Mouse (Mus musculus): ENCODE data around the gene Smagp.
"Not testable (repeated sequence)": the region's sequence is repeated elsewhere in the genome, so short reads cannot be mapped to it uniquely, and the experiment has no call there.

The Smagp gene

DNA sequence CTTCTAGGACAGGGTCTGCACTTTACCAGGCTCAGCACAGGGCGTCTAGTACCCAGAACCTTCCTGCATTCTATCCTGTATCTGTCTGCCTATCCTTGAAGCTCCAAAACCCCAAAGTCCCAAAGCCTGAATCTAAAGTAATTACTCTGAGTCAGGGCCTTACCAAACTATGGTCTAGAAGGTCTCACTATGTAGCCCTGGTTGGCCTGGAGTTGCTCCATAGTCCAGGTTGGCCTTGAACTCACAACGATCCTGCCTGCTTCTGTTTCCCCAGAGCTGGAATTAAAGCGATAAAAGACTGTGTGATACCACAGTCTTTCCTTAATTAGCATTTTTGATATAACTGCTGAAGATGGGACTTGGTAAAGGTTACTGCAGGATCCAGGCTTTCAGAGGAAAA is 12.3 kb downstream of the Smagp start:
- DNase-seq = no peak

GRCm38 (mm10) chr15:100623754-100624153 is 13.0 kb downstream of the Smagp start:
- DNase-seq = no peak

DNA sequence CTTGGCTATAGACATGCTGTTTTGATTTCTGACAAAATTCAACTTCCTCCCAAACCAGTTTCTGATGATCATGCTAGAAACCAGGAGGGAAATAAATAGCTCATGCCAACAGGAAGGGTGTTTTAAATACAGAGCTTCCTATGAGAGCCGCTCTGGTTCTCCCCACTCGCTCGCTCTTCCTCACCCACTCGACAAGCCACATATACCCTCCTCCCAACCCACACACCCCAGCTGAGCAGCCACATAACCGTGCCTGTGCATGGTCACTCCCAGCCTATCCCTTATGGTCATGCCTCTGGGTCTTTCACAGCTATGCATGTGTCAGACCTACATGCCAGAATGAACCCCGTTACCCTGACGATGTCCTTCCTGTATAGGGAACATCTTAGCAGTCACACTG is 14.6 kb downstream of the Smagp start:
- peak; percentile 51 for DNase-seq

DNA sequence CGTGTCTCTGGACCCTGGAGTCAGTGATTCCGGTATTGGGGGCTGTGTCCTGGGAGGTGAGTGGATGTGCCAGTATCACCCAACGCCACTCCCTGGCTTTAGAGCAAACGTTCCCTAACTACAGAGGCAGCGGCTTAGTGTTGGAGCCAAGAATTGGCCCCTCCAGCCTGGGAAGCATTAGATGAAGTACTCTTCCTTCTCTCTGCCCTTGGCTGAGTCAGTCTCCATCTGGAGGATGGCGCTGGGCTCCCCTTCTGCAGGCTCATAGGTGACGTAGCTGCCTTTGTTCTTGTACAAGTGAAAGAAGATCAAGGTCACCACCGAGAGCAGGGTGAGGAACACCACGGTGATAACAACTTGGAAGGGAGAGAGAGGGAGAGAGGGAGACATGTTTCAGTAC is 15.1 kb downstream of the Smagp start:
- DNase-seq = not testable (repeated sequence)

GRCm38 (mm10) chr15:100619200-100619599 is 17.5 kb downstream of the Smagp start:
- DNase-seq = no peak

- DNase-seq = no peak
Measured at GRCm38 (mm10) chr15:100616221-100616620, 20.5 kb downstream of the Smagp start.

DNA sequence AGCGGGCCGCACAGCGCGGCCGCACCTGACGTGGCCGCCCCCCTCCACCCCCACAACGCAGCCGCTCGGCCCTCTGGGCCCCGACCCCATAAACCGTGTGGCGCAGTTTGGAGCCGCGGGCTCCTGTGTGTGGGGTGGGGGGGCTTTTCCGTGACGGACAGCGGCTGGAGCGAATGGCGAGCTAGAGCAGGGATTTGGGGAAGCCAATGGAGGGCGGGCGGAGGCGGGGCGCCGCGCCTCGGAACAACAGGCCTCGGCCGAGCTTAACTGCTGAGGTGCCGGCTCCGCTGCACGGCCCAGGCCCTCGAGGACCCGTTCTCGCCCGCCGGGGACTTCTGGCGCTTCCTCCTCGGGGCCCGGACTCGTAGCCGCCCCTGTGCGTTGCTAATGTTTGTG is 20.9 kb downstream of the Smagp start:
- DNase-seq = peak; percentile 94

GRCm38 (mm10) chr15:100614996-100615824 is 21.5 kb downstream of the Smagp start, which contains the start of gene Dazap2:
Gene Dazap2 (plus strand): TSS chr15:100615349.
- peak; percentile 98 for DNase-seq

- DNase-seq = no peak
Measured at GRCm38 (mm10) chr15:100614218-100614995, 22.3 kb downstream of the Smagp start.

GRCm38 (mm10) chr15:100613584-100613983 is 23.2 kb downstream of the Smagp start:
- DNase-seq = peak; percentile 87

- DNase-seq = peak; percentile 43
Measured at GRCm38 (mm10) chr15:100612432-100612831, 24.3 kb downstream of the Smagp start.

GRCm38 (mm10) chr15:100611951-100612350 is 24.8 kb downstream of the Smagp start:
- DNase-seq = no peak

DNA sequence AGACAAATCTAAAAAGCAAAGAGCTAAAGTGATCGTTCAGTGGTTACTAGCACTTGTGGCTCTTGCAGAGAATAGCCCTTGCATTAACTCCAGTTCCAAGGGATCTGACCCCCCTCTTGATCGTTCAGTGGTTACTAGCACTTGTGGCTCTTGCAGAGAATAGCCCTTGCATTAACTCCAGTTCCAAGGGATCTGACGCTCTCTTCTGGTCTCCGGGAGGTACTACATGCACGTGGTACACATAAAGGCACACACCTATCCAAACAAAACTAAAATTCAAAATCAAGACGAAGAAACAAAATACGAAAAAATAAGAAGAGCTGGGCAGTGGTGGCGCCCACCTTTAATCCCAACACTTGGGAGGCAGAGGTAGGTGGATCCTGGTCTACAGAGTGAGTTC is 30.1 kb downstream of the Smagp start:
- DNase-seq = not testable (repeated sequence)

- no peak for DNase-seq
Measured at GRCm38 (mm10) chr15:100601669-100602068, 35.1 kb downstream of the Smagp start.

- DNase-seq = no peak
Measured at GRCm38 (mm10) chr15:100600696-100601272, 36.0 kb downstream of the Smagp start.

DNA sequence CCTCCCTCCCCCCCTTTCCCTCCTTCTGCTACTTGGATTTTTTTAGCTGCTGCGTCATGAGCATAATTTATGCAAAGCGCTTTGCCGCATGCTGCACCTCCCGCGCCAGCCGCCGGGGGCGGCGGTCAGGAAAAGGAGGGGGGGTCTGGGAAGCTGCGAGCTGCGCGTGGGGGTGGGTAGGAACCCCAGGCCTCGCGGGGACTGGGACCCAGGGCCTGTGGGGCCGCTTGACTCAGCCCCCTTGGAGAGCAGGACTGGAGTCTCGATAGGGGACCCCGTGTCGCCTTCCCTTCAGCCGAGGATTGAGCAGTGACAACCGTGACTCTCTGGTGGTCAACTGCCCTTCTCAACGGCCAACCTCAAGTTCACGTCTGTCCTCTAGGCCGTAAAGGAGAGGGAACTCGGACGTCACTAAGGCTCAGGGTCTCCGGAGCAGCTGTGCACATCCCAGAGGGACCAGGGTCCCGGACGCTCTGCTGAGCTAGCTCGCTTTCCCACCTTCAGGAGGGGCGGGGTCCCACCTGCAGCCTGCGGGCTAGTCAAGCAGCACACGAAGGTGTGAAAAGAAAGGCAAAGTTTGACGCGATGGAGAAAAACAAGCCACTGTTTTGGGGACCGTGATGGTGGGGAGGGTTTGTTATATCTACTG is 36.6 kb downstream of the Smagp start:
- DNase-seq = peak; percentile 93

- peak; percentile 76 for DNase-seq
Measured at GRCm38 (mm10) chr15:100599276-100600046, 37.3 kb downstream of the Smagp start, which contains the start of gene Pou6f1. Gene Pou6f1 (minus strand): TSS chr15:100599984.

- DNase-seq = peak; percentile 85
Measured at GRCm38 (mm10) chr15:100598883-100599275, 37.9 kb downstream of the Smagp start.

DNA sequence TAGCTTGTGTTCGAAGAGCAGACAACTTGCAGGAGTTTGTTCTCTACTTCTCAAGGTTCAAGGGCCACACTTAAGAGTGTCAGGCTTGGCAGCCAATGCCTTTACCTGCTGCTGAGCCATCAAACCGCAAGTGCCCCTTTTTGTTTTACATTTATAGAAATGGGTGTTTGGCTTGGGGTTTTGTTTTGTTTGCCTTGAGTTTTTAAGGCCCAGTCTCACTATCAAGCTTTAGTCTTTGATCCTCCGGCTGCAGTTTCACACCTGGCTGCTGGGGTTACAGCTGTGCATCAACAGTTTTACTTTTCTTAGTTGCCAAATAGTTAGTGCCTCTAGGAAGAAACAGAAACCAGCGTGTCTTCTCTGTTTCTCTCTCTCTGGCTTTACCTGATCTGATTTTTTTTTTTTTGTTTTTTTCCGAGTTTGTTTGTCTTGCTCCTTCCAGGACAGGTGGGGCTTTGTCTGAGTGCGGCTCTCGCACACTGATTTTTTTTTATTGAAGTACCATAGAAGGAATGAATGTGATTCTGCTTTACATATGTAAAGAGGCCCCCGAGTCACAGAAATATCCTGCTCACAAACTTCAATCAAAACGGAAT is 38.4 kb downstream of the Smagp start:
- peak; percentile 52 for DNase-seq

GRCm38 (mm10) chr15:100592817-100593216 is 43.9 kb downstream of the Smagp start:
- no peak for DNase-seq

- peak; percentile 58 for DNase-seq
Measured at GRCm38 (mm10) chr15:100590436-100590835, 46.3 kb downstream of the Smagp start.

GRCm38 (mm10) chr15:100588297-100588696 is 48.4 kb downstream of the Smagp start:
- no peak for DNase-seq

Data from lung, postnatal 10 days (tissue).